Mouse (Mus musculus) heart, embryonic 15.5 days (tissue): ENCODE results near the gene Arfip2. TPM values are rescaled to one million over a fixed set of nuclear protein-coding genes. Genes with fewer than 3 reads are reported as not detected.

ENCODE experiments used
- ATAC-seq: fragments of 200-750 bp; cut with Nextera tagmentation; replicated peaks from 2 replicates; pipeline ENCODE4 v1.8.0; 2017; ENCODE audit warnings: low read depth, moderate TSS enrichment; ENCODE audit not compliant: insufficient number of reproducible peaks, insufficient read depth, low FRiP score
- H3K27ac ChIP-seq: fragments of 300-500 bp; sonication (generic); 2 replicates; pipeline ENCODE4 v1.5.1; 2015; ENCODE audit warnings: mild to moderate bottlenecking, inconsistent platforms
- H3K27me3 ChIP-seq: fragments of 300-500 bp; sonication (generic); 2 replicates; pipeline ENCODE4 v1.6.1; 2015; ENCODE audit warnings: inconsistent platforms
- H3K36me3 ChIP-seq: fragments of 300-500 bp; sonication (generic); 2 replicates; pipeline ENCODE4 v1.6.1; 2015; ENCODE audit warnings: mild to moderate bottlenecking, inconsistent platforms
- H3K4me1 ChIP-seq: fragments of 300-500 bp; sonication (generic); replicated peaks from 2 replicates; pipeline ENCODE4 v1.6.1; 2015; ENCODE audit warnings: inconsistent platforms
- H3K4me2 ChIP-seq: fragments of 300-500 bp; sonication (generic); 2 replicates; pipeline ENCODE4 v1.6.1; 2015; ENCODE audit warnings: inconsistent platforms, mild to moderate bottlenecking, moderate library complexity
- H3K4me3 ChIP-seq: fragments of 300-500 bp; sonication (generic); 2 replicates; pipeline ENCODE4 v1.5.1; 2015; ENCODE audit warnings: mild to moderate bottlenecking, inconsistent platforms
- H3K9ac ChIP-seq: fragments of 300-500 bp; sonication (generic); 2 replicates; pipeline ENCODE4 v1.6.1; 2015; ENCODE audit warnings: mild to moderate bottlenecking, inconsistent platforms
- H3K9me3 ChIP-seq: fragments of 300-500 bp; sonication (generic); replicated peaks from 2 replicates; pipeline ENCODE4 v1.6.1; 2016; ENCODE audit warnings: inconsistent platforms
- WGBS: fragments of 180-500 bp; shearing (Covaris S2); methylation state at CpG from one replicate; pipeline ENCODE4 v1.1.7; 2015; ENCODE audit warnings: mixed read lengths; 5-methylcytosine and 5-hydroxymethylcytosine counted together
- polyA plus RNA-seq: library from polyadenylated mRNA; unstranded; fragments of >200 nt; fragmentation: Nextera tagmentation; extraction: Ambion mirVana; gene quantifications from 2 replicates; pipeline ENCODE4 v1.2.1, GENCODE M21; 2015

Arfip2 gene
- 42.6 and 50.8 TPM in 2 replicates for polyA plus RNA-seq

- Histone ChIP-seq H3K9me3 (no peaks in the 10 kb centered on the region), H3K4me3 (peak within 1 kb of the TSS; percentile 71), H3K27ac (peak within 1 kb of the TSS; percentile 91), H3K27me3 (no peaks in the 10 kb centered on the region), H3K4me2 (peak within 1 kb of the TSS; percentile 88), H3K9ac (peak within 1 kb of the TSS; percentile 87), H3K4me1 (peaks cover 30% of the 10 kb centered on the region), H3K36me3 (peaks cover 30% of the 10 kb centered on the region)
- 0% methylated on average over 45 of the region's 45 CpGs for WGBS
- peak; percentile 96 for ATAC-seq
Measured at GRCm38 (mm10) chr7:105640233-105640893, at the start of gene Arfip2, which contains the start of gene Gm45799. TSS of gene Arfip2 (minus strand) at chr7:105640416. TSS of gene Gm45799 (plus strand) at chr7:105640552.

GRCm38 (mm10) chr7:105685541-105686197 lies 45.5 kb upstream of the Arfip2 start:
- Histone ChIP-seq H3K27ac (no peak overlapping the region), H3K4me1 (no peaks in the 10 kb centered on the region), H3K4me2 (no peak overlapping the region), H3K27me3 (no peaks in the 10 kb centered on the region), H3K4me3 (no peak overlapping the region), H3K36me3 (no peaks in the 10 kb centered on the region), H3K9me3 (no peaks in the 10 kb centered on the region), H3K9ac (no peak overlapping the region)
- 19% methylated on average over 13 of the region's 13 CpGs for WGBS
- ATAC-seq: no peak

GRCm38 (mm10) chr7:105650639-105651435 lies 10.6 kb upstream of the Arfip2 start, which contains the start of gene Dnhd1:
TSS of gene Dnhd1 (plus strand) at chr7:105650827.
- Histone ChIP-seq H3K4me2 (peak within 1 kb of the TSS; percentile 85), H3K9ac (peak within 1 kb of the TSS; percentile 45), H3K27ac (peak within 1 kb of the TSS; percentile 73), H3K4me3 (peak within 1 kb of the TSS; percentile 52), H3K27me3 (no peaks in the 10 kb centered on the region), H3K9me3 (no peaks in the 10 kb centered on the region), H3K4me1 (peaks cover 4% of the 10 kb centered on the region), H3K36me3 (no peaks in the 10 kb centered on the region)
- peak; percentile 92 for ATAC-seq
- WGBS: 4% methylated on average over 17 of the region's 17 CpGs

GRCm38 (mm10) chr7:105641936-105642335 lies 1.7 kb upstream of the Arfip2 start:
- Histone ChIP-seq H3K9me3 (no peaks in the 10 kb centered on the region), H3K4me2 (peak overlapping the region; percentile 88), H3K36me3 (peaks cover 22% of the 10 kb centered on the region), H3K4me1 (peaks cover 30% of the 10 kb centered on the region), H3K4me3 (peak overlapping the region; percentile 71), H3K9ac (0 out of 2 replicates have a peak overlapping the region, but pooled peaks have one; percentile 78), H3K27me3 (no peaks in the 10 kb centered on the region), H3K27ac (peak overlapping the region; percentile 91)
- no peak for ATAC-seq
- WGBS: 61% methylated on average over 3 of the region's 3 CpGs

GRCm38 (mm10) chr7:105640894-105641255 lies 659 bp upstream of the Arfip2 start:
- no peaks in the 10 kb centered on the region for H3K27me3 ChIP-seq
- H3K4me1 ChIP-seq: peaks cover 30% of the 10 kb centered on the region
- peaks cover 30% of the 10 kb centered on the region for H3K36me3 ChIP-seq
- peak overlapping the region; percentile 88 for H3K4me2 ChIP-seq
- H3K4me3 ChIP-seq: peak overlapping the region; percentile 71
- peak overlapping the region; percentile 78 for H3K9ac ChIP-seq
- H3K27ac ChIP-seq: peak overlapping the region; percentile 91
- WGBS: under 1% methylated on average over 17 of the region's 18 CpGs
- no peak; the same call in 1 of the 2 replicates for ATAC-seq
- no peaks in the 10 kb centered on the region for H3K9me3 ChIP-seq

- H3K4me3 ChIP-seq: peak within 1 kb of the TSS; percentile 71
- H3K9me3 ChIP-seq: no peaks in the 10 kb centered on the region
- WGBS: 3% methylated on average over 2 of the region's 2 CpGs
- peaks cover 30% of the 10 kb centered on the region for H3K4me1 ChIP-seq
- peaks cover 30% of the 10 kb centered on the region for H3K36me3 ChIP-seq
- H3K4me2 ChIP-seq: peak within 1 kb of the TSS; percentile 88
- H3K27me3 ChIP-seq: no peaks in the 10 kb centered on the region
- H3K27ac ChIP-seq: peak within 1 kb of the TSS; percentile 91
- ATAC-seq: peak; percentile 4; the same call in 1 of the 2 replicates
- peak within 1 kb of the TSS; percentile 87 for H3K9ac ChIP-seq
Measured at GRCm38 (mm10) chr7:105639756-105640155, 460 bp downstream of the Arfip2 start, which contains the start of gene Timm10b. TSS of gene Timm10b (plus strand) at chr7:105640056.

GRCm38 (mm10) chr7:105639304-105639703 lies 912 bp downstream of the Arfip2 start:
- peak overlapping the region; percentile 88 for H3K4me2 ChIP-seq
- no peak overlapping the region for H3K27ac ChIP-seq
- H3K4me3 ChIP-seq: peak overlapping the region; percentile 71
- H3K27me3 ChIP-seq: no peaks in the 10 kb centered on the region
- peak overlapping the region; percentile 87; the same call in 1 of the 2 replicates for H3K9ac ChIP-seq
- H3K4me1 ChIP-seq: peaks cover 33% of the 10 kb centered on the region
- H3K9me3 ChIP-seq: no peaks in the 10 kb centered on the region
- peaks cover 30% of the 10 kb centered on the region for H3K36me3 ChIP-seq
- ATAC-seq: no peak
- 56% methylated on average over 9 of the region's 9 CpGs for WGBS

- Histone ChIP-seq H3K27me3 (no peaks in the 10 kb centered on the region), H3K27ac (no peak overlapping the region), H3K4me2 (peak overlapping the region; percentile 88), H3K9me3 (no peaks in the 10 kb centered on the region), H3K36me3 (peaks cover 26% of the 10 kb centered on the region), H3K9ac (no peak overlapping the region), H3K4me3 (peak overlapping the region; percentile 71; the same call in 1 of the 2 replicates), H3K4me1 (peaks cover 38% of the 10 kb centered on the region)
- no peak for ATAC-seq
- 82% methylated on average over 6 of the region's 6 CpGs for WGBS
Measured at GRCm38 (mm10) chr7:105638776-105639175, 1.4 kb downstream of the Arfip2 start.

GRCm38 (mm10) chr7:105635726-105636125 lies 4.5 kb downstream of the Arfip2 start:
- no peak for ATAC-seq
- H3K9ac ChIP-seq: no peak overlapping the region

GRCm38 (mm10) chr7:105634272-105634920 lies 5.8 kb downstream of the Arfip2 start:
- H3K9me3 ChIP-seq: no peaks in the 10 kb centered on the region
- H3K9ac ChIP-seq: no peak overlapping the region
- WGBS: 49% methylated on average over 9 of the region's 9 CpGs
- no peak overlapping the region for H3K27ac ChIP-seq
- ATAC-seq: no peak
- peaks cover 20% of the 10 kb centered on the region; the same call in 1 of the 2 replicates for H3K36me3 ChIP-seq
- peak overlapping the region; percentile 97 for H3K4me3 ChIP-seq
- H3K27me3 ChIP-seq: no peaks in the 10 kb centered on the region
- H3K4me1 ChIP-seq: peaks cover 48% of the 10 kb centered on the region
- peak overlapping the region; percentile 88 for H3K4me2 ChIP-seq

More at GRCm38 (mm10) chr7:105635726-105636125, 4.5 kb downstream of the Arfip2 start:
- 83% methylated on average over 2 of the region's 2 CpGs for WGBS
- H3K4me3 ChIP-seq: no peak overlapping the region
- H3K4me1 ChIP-seq: peaks cover 40% of the 10 kb centered on the region
- peaks cover 20% of the 10 kb centered on the region; the same call in 1 of the 2 replicates for H3K36me3 ChIP-seq
- no peak overlapping the region for H3K4me2 ChIP-seq
- H3K27me3 ChIP-seq: no peaks in the 10 kb centered on the region
- H3K9me3 ChIP-seq: no peaks in the 10 kb centered on the region
- no peak overlapping the region for H3K27ac ChIP-seq
